Mouse (Mus musculus) cerebellum, adult 11-12 months (tissue): ENCODE measurements at regions not wholly inside any gene's neighbourhood (a gene's known extent, or its start where the extent isn't known, plus 50 kb on each side); places are given as distances from the start of the nearest gene placed in this dataset.
"Not testable (repeated sequence)": the region's sequence is repeated elsewhere in the genome, so short reads cannot be mapped to it uniquely, and the experiment has no call there.

Experiments used
- DNase-seq: peaks from one replicate; pipeline ENCODE4 v3.0.0; 2022

DNA sequence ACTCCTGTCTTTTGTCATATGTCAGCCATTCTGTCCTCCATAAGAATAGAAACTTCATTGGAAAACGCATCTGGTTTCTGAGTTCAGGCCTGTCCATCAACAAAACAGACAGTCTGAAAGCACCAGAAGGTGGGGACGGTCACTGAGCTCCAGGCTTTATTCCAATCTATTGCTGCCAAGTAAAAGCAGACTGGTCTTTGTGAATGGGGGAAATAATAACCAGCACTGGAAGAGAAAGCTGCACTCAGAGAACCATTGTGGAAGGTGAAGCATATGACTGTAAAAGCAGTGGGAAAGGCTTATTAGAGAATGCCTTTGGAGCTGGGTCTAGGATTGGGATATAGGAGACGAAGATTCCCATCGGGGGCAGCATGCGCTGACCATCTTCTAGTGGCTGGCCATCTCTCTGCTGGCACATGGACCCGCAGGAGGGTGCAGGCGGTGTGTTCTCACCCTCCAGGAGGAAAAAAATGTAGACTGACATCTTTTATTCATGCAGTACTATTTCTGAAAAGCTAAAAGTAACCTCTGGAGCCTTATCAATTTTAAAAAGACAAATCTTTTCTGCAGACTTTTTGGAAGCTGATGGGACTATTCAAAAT lies 1638.0 kb downstream of the Car8 start:
- DNase-seq = no peak

DNA sequence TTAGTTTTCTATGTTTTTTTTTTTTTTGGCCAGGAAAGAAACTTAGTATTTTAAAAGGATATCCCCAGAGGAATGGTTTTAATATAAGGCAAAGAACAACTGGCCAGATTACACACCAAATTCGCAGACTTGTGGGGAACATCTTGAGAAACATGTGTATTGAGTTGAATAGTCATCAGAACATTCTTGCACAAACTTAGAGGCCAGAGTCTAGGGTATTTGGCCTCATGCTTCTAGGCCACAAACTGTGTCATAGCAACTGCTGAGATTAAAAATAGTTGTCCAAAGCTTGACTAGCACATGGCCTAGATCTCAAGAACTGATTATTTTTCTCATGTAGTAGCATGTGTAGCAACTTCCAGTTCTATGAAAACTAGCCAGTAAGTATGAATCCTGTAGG lies 1642.5 kb downstream of the Car8 start:
- no peak for DNase-seq

DNA sequence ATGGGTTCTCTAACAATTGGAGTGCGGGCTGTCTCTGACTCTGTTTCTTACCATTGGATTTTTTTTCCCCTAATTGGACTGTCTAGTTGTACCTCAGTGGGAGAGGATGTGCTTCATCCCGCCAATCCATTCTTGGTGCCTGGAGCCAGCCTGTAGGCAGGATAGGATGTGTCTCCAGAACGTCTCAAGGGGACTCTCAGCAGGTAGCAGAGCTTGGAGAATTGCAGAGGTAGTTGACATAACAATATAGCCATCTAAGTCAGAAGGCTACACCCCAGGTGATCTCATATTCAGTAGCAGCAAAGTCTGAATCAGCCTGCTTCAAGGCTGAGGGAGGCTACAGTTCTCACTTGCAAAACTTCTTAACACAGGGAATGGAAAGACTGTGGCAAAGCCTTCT lies 1646.0 kb downstream of the Car8 start:
- DNase-seq = not testable (repeated sequence)

DNA sequence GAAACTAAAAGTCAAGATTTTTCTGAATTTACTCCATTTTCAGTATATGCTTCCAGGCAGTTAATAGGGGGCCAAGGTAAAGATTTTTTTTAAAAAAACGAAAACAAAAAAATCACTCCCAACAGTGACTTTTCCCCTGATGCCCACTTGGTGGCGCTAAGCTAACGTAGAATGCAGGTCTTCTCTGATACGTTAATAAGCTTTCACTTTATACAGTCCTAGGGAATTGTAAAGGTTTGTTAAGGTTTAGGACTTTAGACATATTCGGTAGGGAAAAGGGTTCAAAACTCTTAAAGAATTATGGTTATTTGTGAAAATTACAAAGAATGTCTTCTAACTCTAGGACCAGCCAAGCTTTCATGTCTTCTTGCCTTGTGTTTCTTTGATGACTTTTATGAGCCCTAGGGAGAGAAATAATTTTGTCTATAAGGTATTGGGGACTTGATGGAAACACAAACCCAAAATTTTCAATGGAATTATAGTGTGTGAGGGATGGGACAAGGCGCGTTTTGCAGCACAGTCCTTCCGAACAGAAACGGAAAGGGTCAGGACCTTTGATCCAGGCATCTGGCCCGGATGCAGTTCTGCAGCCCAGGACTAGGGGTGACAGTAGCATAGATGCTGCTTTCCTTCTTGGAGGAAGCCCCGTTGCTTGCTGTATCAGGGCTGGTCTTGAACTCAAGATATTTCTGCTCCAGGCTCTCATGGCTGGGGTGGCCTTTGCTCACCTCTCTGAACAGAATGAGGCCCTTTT lies 1677.1 kb downstream of the Car8 start:
- no peak for DNase-seq

DNA sequence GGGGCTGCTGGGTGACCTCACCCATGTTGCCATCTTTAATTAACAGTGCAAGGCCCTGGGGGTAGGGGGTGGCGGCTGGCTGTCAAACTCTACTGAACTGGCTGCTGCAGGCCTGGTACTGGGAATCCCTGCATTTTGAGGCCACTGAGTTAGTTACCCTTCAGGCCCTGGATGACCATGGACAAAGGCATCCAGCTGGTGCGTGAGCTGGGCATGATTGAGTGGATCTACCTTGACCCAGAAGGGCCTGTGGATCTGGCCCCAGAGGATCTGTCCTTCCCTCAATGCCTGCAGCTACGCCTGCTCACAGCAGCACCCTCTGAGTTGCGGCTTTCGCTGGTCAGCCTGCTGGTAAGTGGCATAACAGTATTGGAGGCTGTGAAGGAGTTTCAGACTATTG lies 1699.2 kb downstream of the Car8 start:
- no peak for DNase-seq

DNA sequence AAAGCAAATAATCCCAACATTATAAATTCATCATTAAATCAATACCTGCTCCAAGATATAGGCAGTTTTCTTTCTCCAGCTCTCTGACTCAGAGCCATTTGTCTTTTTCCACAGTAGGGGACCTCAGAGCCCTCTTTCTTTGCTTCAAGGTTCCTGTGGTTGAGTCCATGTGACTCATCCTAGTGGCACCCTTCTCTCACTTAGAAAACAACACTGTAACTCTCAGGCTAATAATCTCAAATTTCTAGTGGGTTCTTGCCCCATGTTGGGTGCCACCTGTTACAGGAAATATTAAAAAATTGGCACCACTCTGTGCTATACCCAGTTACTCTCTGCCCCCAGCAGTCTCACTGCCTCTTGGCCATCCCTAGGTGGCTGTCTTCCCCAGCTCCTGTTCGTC lies 1706.4 kb downstream of the Car8 start:
- no peak for DNase-seq

DNA sequence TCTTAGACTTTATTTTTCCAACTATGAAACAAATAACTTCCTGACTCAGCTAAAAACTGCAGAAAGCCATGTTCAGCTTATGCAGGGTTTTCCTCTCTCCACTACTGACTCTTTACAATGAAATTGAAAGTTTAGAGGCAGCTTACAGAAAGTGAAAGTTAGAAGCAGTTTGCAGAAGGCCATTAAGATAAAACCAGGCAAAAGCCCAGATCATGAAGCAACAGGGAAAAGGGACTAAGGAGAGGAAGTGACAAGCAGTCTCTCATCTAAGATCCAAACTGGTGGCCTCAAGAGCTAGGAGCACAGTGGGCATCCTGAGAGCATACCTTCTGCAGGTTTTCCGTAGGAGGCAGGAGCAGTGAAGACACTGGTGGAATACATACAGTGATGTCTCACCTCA lies 1721.2 kb downstream of the Car8 start:
- no peak for DNase-seq

DNA sequence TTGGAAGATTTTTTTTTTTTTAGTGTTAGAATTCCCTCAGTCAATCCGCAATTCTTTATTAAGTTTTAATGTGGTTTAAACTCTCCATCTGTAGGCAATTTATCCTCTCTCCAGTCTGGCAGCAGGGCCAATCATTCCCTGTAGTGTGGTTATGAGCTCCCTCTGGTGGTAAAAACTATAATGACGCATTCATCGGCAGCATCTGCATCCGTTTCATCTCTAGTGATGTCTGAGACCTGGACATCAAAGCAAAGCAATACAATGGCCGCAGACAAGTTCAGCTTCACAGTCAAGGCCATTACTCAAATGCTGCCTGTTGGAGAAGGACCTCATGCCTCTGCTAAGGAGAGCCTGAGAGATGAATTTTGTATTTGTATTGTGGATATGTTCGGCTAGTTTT lies 1721.7 kb upstream of the Impad1 start:
- peak; percentile 66 for DNase-seq

DNA sequence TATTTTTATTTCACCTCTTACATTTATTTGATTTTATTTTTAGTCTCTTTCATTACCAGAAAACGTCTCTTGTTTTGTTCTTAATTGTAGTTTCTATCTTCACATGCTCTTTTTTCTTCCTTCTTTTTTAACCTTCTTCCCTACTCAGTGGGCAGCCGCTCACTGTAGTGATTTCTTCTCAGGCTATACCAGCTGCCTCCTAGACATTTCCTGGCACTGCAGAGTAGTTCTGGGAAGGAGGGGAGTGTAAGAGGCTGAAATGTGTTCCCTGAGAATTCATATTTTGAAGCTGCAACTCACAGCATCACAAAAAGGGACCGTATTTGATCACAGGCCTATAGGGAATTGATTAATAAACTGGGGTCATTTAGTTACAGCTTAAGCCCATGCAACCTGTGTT lies 1720.5 kb upstream of the Impad1 start:
- no peak for DNase-seq

DNA sequence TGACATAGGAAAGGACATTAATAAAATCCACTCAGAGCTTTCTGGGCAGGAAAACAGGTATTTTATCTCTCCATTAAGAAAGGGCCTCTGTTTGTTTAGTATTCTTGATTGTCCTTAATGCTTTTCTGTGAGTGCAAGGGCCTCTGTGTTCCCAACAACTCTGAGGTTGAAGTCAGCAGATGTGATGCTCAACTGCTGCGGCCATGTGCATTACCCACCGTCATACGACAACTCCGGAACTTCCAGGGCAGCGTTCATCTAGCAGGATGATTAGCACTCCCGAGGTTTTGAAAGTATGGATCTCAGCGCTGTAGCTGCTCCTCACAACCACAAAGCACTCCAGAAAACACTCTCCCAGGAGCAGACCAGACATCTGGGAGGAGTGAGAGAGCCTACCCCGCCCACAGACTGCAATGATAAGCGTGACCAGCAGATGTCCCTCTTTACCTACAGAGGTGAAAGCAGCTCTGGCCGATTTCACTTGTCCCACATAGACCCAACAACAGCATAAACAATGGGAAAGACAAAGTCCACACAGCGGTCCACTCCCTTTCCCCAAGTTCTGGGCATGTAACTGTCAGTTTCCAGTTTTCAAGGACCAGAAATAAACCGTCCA lies 1719.7 kb upstream of the Impad1 start:
- peak; percentile 62 for DNase-seq

DNA sequence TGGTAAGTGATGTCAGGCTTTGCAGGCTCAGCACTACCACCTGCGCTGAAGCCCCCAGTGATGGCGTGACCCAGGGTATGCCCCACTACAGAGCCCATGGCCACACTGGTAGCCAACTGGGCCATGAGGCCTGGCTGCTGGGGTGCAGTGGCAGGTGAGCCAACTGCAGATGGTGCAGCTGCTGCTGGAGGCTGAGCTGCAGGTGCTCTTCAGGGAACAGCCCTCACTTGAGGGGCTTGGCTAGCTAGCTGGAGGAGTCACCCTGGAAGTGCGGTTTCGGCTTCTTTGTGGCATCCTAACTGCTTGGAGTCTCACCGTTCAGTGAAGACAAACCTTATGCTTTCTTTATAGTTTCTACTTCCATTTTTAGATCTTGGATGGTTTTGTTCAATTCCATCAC lies 1714.9 kb upstream of the Impad1 start:
- no peak for DNase-seq
